Mouse (Mus musculus) midbrain, embryonic 10.5 days (tissue): ENCODE measurements at regions not wholly inside any gene's neighbourhood (a gene's known extent, or its start where the extent isn't known, plus 50 kb on each side); places are given as distances from the start of the nearest gene placed in this dataset.
"Not testable (repeated sequence)": the region's sequence is repeated elsewhere in the genome, so short reads cannot be mapped to it uniquely, and the experiment has no call there.

Experiments used
- DNase-seq: peaks from one replicate; pipeline ENCODE4 v3.0.0-alpha.2; 2017; ENCODE audit warnings: low spot score
- H3K27ac ChIP-seq: fragments of 300-500 bp; sonication (generic); replicated peaks from 2 replicates; pipeline ENCODE4 v1.5.1; 2016; ENCODE audit warnings: mild to moderate bottlenecking
- H3K27me3 ChIP-seq: fragments of 300-500 bp; sonication (generic); 2 replicates; pipeline ENCODE4 v1.6.1; 2016; ENCODE audit warnings: low read depth, mild to moderate bottlenecking; ENCODE audit not compliant: poor library complexity, severe bottlenecking
- H3K36me3 ChIP-seq: fragments of 300-500 bp; sonication (generic); 2 replicates; pipeline ENCODE4 v1.6.1; 2016; ENCODE audit warnings: mild to moderate bottlenecking, moderate library complexity
- H3K4me1 ChIP-seq: fragments of 300-500 bp; sonication (generic); 2 replicates; pipeline ENCODE4 v1.6.1; 2016
- H3K4me3 ChIP-seq: fragments of 300-500 bp; sonication (generic); 2 replicates; pipeline ENCODE4 v1.5.1; 2016; ENCODE audit warnings: mild to moderate bottlenecking, moderate library complexity
- H3K9me3 ChIP-seq: fragments of 300-500 bp; sonication (generic); replicated peaks from 2 replicates; pipeline ENCODE4 v1.6.1; 2016; ENCODE audit warnings: mild to moderate bottlenecking
- WGBS: fragments of 180-500 bp; shearing (Covaris S2); methylation state at CpG from one replicate; pipeline ENCODE4 v1.1.7; 2016; 5-methylcytosine and 5-hydroxymethylcytosine counted together

GRCm38 (mm10) chr15:5950919-5951318 is 348.7 kb upstream of the Dab2 start:
- Histone ChIP-seq H3K4me1 (no peaks in the 10 kb centered on the region), H3K36me3 (no peaks in the 10 kb centered on the region), H3K27ac (no peak overlapping the region), H3K4me3 (no peak overlapping the region), H3K9me3 (no peaks in the 10 kb centered on the region), H3K27me3 (no peaks in the 10 kb centered on the region)
- DNase-seq: no peak
- 88% methylated on average over 3 of the region's 3 CpGs for WGBS

GRCm38 (mm10) chr15:5951661-5952060 is 347.9 kb upstream of the Dab2 start:
- not testable (repeated sequence) for H3K9me3 ChIP-seq, DNase-seq, H3K27ac ChIP-seq, H3K4me3 ChIP-seq, H3K27me3 ChIP-seq, H3K4me1 ChIP-seq, H3K36me3 ChIP-seq
- 78% methylated on average over 2 of the region's 2 CpGs for WGBS

- Histone ChIP-seq H3K4me3 (no peak overlapping the region), H3K9me3 (no peaks in the 10 kb centered on the region), H3K27me3 (no peaks in the 10 kb centered on the region), H3K36me3 (no peaks in the 10 kb centered on the region), H3K27ac (no peak overlapping the region), H3K4me1 (no peaks in the 10 kb centered on the region)
- no peak for DNase-seq
Measured at GRCm38 (mm10) chr15:5953106-5953505, 346.5 kb upstream of the Dab2 start.

GRCm38 (mm10) chr15:5991351-5992065 is 308.1 kb upstream of the Dab2 start:
- no peak for DNase-seq
- H3K4me1 ChIP-seq: no peaks in the 10 kb centered on the region
- H3K4me3 ChIP-seq: no peak overlapping the region
- H3K27ac ChIP-seq: no peak overlapping the region
- WGBS: 70% methylated on average over 5 of the region's 5 CpGs
- no peaks in the 10 kb centered on the region for H3K36me3 ChIP-seq
- H3K9me3 ChIP-seq: no peaks in the 10 kb centered on the region
- no peaks in the 10 kb centered on the region for H3K27me3 ChIP-seq

- H3K27ac ChIP-seq, H3K9me3 ChIP-seq, H3K4me1 ChIP-seq, H3K27me3 ChIP-seq, DNase-seq, H3K36me3 ChIP-seq, H3K4me3 ChIP-seq: not testable (repeated sequence)
- WGBS: 91% methylated on average over 1 of the region's 1 CpGs
Measured at GRCm38 (mm10) chr15:5992146-5992545, 307.4 kb upstream of the Dab2 start.

- no peaks in the 10 kb centered on the region for H3K9me3 ChIP-seq
- no peak overlapping the region for H3K4me3 ChIP-seq
- WGBS: 94% methylated on average over 1 of the region's 1 CpGs
- H3K27me3 ChIP-seq: no peaks in the 10 kb centered on the region
- H3K27ac ChIP-seq: no peak overlapping the region
- no peak for DNase-seq
- peaks cover 4% of the 10 kb centered on the region; the same call in 1 of the 2 replicates for H3K4me1 ChIP-seq
- H3K36me3 ChIP-seq: no peaks in the 10 kb centered on the region
Measured at GRCm38 (mm10) chr15:6000816-6001215, 298.8 kb upstream of the Dab2 start.

GRCm38 (mm10) chr15:6001394-6001793 is 298.2 kb upstream of the Dab2 start:
- no peaks in the 10 kb centered on the region for H3K27me3 ChIP-seq
- 85% methylated on average over 1 of the region's 1 CpGs for WGBS
- H3K9me3 ChIP-seq: no peaks in the 10 kb centered on the region
- peaks cover 4% of the 10 kb centered on the region; the same call in 1 of the 2 replicates for H3K4me1 ChIP-seq
- DNase-seq: no peak
- no peaks in the 10 kb centered on the region for H3K36me3 ChIP-seq
- no peak overlapping the region for H3K4me3 ChIP-seq
- no peak overlapping the region for H3K27ac ChIP-seq

GRCm38 (mm10) chr15:6014982-6015381 is 284.6 kb upstream of the Dab2 start:
- Histone ChIP-seq H3K27ac (no peak overlapping the region), H3K4me3 (no peak overlapping the region), H3K36me3 (no peaks in the 10 kb centered on the region), H3K4me1 (no peaks in the 10 kb centered on the region), H3K9me3 (no peaks in the 10 kb centered on the region), H3K27me3 (no peaks in the 10 kb centered on the region)
- WGBS: 93% methylated on average over 1 of the region's 1 CpGs
- no peak for DNase-seq

- 73% methylated on average over 5 of the region's 5 CpGs for WGBS
- H3K4me1 ChIP-seq: no peaks in the 10 kb centered on the region
- H3K9me3 ChIP-seq: no peaks in the 10 kb centered on the region
- no peak for DNase-seq
- H3K4me3 ChIP-seq: no peak overlapping the region
- no peaks in the 10 kb centered on the region for H3K36me3 ChIP-seq
- H3K27me3 ChIP-seq: no peaks in the 10 kb centered on the region
- no peak overlapping the region for H3K27ac ChIP-seq
Measured at GRCm38 (mm10) chr15:6016637-6017049, 282.9 kb upstream of the Dab2 start.

GRCm38 (mm10) chr15:6025543-6025942 is 274.0 kb upstream of the Dab2 start:
- 77% methylated on average over 4 of the region's 4 CpGs for WGBS
- no peak overlapping the region for H3K27ac ChIP-seq
- H3K9me3 ChIP-seq: no peaks in the 10 kb centered on the region
- H3K27me3 ChIP-seq: no peaks in the 10 kb centered on the region
- no peaks in the 10 kb centered on the region for H3K36me3 ChIP-seq
- no peak for DNase-seq
- peaks cover 2% of the 10 kb centered on the region; the same call in 1 of the 2 replicates for H3K4me1 ChIP-seq
- H3K4me3 ChIP-seq: no peak overlapping the region

- Histone ChIP-seq H3K4me1 (peaks cover 2% of the 10 kb centered on the region; the same call in 1 of the 2 replicates), H3K27me3 (no peaks in the 10 kb centered on the region), H3K9me3 (no peaks in the 10 kb centered on the region), H3K27ac (no peak overlapping the region), H3K36me3 (no peaks in the 10 kb centered on the region), H3K4me3 (no peak overlapping the region)
- WGBS: 90% methylated on average over 1 of the region's 1 CpGs
- no peak for DNase-seq
Measured at GRCm38 (mm10) chr15:6029214-6029613, 270.4 kb upstream of the Dab2 start.

- Histone ChIP-seq H3K27me3 (no peaks in the 10 kb centered on the region), H3K4me3 (no peak overlapping the region), H3K36me3 (no peaks in the 10 kb centered on the region), H3K27ac (no peak overlapping the region), H3K4me1 (peaks cover 2% of the 10 kb centered on the region; the same call in 1 of the 2 replicates), H3K9me3 (no peaks in the 10 kb centered on the region)
- WGBS: 86% methylated on average over 5 of the region's 5 CpGs
- no peak for DNase-seq
Measured at GRCm38 (mm10) chr15:6030396-6030795, 269.2 kb upstream of the Dab2 start.

- Histone ChIP-seq H3K9me3 (no peaks in the 10 kb centered on the region), H3K27ac (no peak overlapping the region), H3K4me3 (no peak overlapping the region), H3K36me3 (no peaks in the 10 kb centered on the region), H3K4me1 (no peaks in the 10 kb centered on the region), H3K27me3 (no peaks in the 10 kb centered on the region)
- DNase-seq: no peak
- WGBS: 93% methylated on average over 4 of the region's 4 CpGs
Measured at GRCm38 (mm10) chr15:6034156-6034555, 265.4 kb upstream of the Dab2 start.
